Mouse (Mus musculus) liver, embryonic 12.5 days (tissue): ENCODE measurements around the gene Hspe1. TPM values are rescaled to one million over a fixed set of nuclear protein-coding genes. Genes with fewer than 3 reads are reported as not detected.

Experiments used
- ATAC-seq: fragments of 200-750 bp; cut with Nextera tagmentation; 2 replicates; pipeline ENCODE4 v1.8.0; 2017; ENCODE audit warnings: moderate number of reproducible peaks, mild to moderate bottlenecking, moderate library complexity
- H3K27ac ChIP-seq: fragments of 300-500 bp; sonication (generic); 2 replicates; pipeline ENCODE4 v1.5.1; 2016; ENCODE audit warnings: mild to moderate bottlenecking
- H3K27me3 ChIP-seq: fragments of 300-500 bp; sonication (generic); replicated peaks from 2 replicates; pipeline ENCODE4 v1.6.1; 2016; ENCODE audit warnings: mild to moderate bottlenecking, moderate library complexity
- H3K36me3 ChIP-seq: fragments of 300-500 bp; sonication (generic); 2 replicates; pipeline ENCODE4 v1.6.1; 2016; ENCODE audit warnings: mild to moderate bottlenecking, moderate library complexity
- H3K4me1 ChIP-seq: fragments of 300-500 bp; sonication (generic); 2 replicates; pipeline ENCODE4 v1.6.1; 2016
- H3K4me2 ChIP-seq: fragments of 300-500 bp; sonication (generic); 2 replicates; pipeline ENCODE4 v1.6.1; 2016; ENCODE audit warnings: mild to moderate bottlenecking, moderate library complexity
- H3K4me3 ChIP-seq: fragments of 300-500 bp; sonication (generic); 2 replicates; pipeline ENCODE4 v1.5.1; 2016; ENCODE audit warnings: mild to moderate bottlenecking, moderate library complexity
- H3K9ac ChIP-seq: fragments of 300-500 bp; sonication (generic); 2 replicates; pipeline ENCODE4 v1.6.1; 2016; ENCODE audit warnings: mild to moderate bottlenecking, moderate library complexity
- H3K9me3 ChIP-seq: fragments of 300-500 bp; sonication (generic); replicated peaks from 2 replicates; pipeline ENCODE4 v1.6.1; 2016; ENCODE audit warnings: mild to moderate bottlenecking, moderate library complexity
- WGBS: fragments of 180-500 bp; shearing (Covaris S2); methylation state at CpG from one replicate; pipeline ENCODE4 v1.1.7; 2016; ENCODE audit not compliant: insufficient replicate concordance; 5-methylcytosine and 5-hydroxymethylcytosine counted together
- polyA plus RNA-seq: library from polyadenylated mRNA; unstranded; fragments of >200 nt; fragmentation: Nextera tagmentation; extraction: Ambion mirVana; gene quantifications from 2 replicates; pipeline ENCODE4 v1.2.1, GENCODE M21; 2016

Gene Hspe1
- polyA plus RNA-seq, 1 experiment from 2014 or later, result 645 TPM

DNA sequence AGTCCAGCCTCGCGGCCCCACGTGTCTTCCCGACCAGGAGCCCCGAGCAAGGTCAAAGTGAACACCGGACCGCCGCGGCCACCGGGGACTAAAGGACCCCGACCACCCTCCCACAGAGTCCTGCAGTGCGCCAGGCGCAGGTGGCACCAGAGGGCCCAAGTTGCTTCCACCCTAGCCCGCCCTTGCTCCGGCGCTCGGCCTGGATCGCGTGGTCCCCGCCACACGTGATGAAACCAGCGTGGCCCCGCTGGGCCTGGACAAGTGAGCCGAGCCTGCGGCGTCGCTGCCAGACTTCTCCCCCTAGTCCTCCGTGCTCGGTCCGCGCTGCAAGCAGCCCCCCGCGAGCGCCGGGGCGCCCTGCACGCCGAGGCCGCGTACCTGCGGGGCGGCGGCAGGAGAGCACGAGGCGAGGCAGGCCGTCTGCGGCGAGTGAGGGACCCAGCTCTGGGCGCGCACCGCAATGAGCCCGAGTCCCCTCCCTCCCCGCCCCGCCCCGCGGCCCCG, 479 bp upstream of the Hspe1 start:
- peaks cover 66% of the 10 kb centered on the region for H3K36me3 ChIP-seq
- no peaks in the 10 kb centered on the region for H3K27me3 ChIP-seq
- peaks cover 72% of the 10 kb centered on the region for H3K4me1 ChIP-seq
- H3K9me3 ChIP-seq, result no peaks in the 10 kb centered on the region
- H3K4me2 ChIP-seq, result peak overlapping the region; percentile 94
- peak overlapping the region; percentile 96 for H3K4me3 ChIP-seq
- WGBS, result under 1% methylated on average over 49 of the region's 57 CpGs
- ATAC-seq, result peak; percentile 46
- peak overlapping the region; percentile 99 for H3K9ac ChIP-seq
- peak overlapping the region; percentile 97 for H3K27ac ChIP-seq

DNA sequence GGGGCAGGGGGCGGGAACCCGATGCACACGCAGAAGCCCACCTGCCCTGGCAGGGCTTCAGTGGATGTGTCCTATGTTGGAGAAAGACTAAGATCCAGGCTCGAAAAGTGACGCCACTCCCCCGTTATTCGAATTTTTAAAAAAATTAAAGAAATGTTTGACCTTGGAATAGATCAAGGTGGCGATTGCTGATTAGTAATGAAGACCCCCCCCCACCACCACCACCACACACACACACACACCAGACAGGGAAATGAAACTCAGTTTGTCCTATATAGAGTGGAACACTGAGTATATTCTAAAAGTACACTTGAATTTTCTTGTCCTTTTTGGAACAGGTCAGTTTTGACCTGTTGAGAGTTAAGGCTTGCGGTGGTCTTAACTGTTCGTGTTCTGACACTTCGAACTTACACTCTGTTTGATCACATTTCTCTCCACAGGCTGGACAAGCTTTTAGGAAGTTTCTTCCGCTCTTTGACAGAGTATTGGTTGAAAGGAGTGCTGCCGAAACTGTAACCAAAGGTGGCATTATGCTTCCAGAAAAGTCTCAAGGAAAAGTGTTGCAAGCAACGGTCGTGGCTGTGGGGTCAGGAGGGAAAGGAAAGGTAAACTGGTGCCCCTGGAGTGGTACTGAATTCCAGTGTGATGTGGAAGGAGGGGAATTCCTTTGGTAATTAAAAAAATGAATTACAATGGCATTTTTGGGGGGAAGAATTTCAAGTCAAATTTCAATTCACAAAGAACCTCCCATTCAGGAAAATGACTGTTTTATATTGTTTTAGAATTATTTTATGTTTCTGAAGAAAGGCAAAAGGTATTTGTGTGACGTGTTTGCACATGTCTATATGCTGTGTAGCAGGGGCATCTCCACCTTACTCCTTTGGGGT, 922 bp downstream of the Hspe1 start:
- Histone ChIP-seq H3K9ac (peak overlapping the region; percentile 99), H3K4me3 (peak overlapping the region; percentile 96), H3K4me1 (peaks cover 68% of the 10 kb centered on the region), H3K36me3 (peaks cover 64% of the 10 kb centered on the region), H3K27me3 (no peaks in the 10 kb centered on the region), H3K9me3 (no peaks in the 10 kb centered on the region), H3K27ac (peak overlapping the region; percentile 97), H3K4me2 (peak overlapping the region; percentile 94)
- ATAC-seq, result no peak
- 3% methylated on average over 16 of the region's 16 CpGs for WGBS

- Histone ChIP-seq H3K9ac (peak overlapping the region; percentile 99), H3K4me2 (peak overlapping the region; percentile 94), H3K27me3 (no peaks in the 10 kb centered on the region), H3K9me3 (no peaks in the 10 kb centered on the region), H3K27ac (peak overlapping the region; percentile 97), H3K36me3 (peaks cover 57% of the 10 kb centered on the region), H3K4me3 (peak overlapping the region; percentile 96), H3K4me1 (peaks cover 60% of the 10 kb centered on the region)
- WGBS, result 55% methylated on average over 5 of the region's 5 CpGs
- no peak for ATAC-seq
Observed at GRCm38 (mm10) chr1:55089498-55090064, 1.6 kb downstream of the Hspe1 start.

DNA sequence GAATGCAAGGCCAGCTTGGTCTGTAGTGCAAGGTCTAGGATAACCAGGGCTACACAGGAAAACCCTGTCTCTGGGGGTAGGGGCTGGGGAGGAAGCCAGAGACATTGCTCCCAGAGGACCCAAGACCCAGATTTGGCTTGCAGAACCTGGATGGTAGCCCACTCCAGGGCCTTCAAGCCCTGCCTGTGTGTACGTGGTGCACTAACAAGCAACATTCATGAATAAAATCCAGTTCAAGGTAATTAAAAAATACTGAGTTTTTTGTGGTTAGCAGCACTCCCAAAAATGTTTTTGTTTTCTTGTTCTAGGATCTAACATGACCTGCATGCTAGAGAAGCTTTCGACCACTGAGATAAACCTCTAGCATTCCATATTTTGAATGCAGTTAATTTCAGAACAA, 4.1 kb downstream of the Hspe1 start:
- ATAC-seq, result no peak
- no peak overlapping the region for H3K9ac ChIP-seq

DNA sequence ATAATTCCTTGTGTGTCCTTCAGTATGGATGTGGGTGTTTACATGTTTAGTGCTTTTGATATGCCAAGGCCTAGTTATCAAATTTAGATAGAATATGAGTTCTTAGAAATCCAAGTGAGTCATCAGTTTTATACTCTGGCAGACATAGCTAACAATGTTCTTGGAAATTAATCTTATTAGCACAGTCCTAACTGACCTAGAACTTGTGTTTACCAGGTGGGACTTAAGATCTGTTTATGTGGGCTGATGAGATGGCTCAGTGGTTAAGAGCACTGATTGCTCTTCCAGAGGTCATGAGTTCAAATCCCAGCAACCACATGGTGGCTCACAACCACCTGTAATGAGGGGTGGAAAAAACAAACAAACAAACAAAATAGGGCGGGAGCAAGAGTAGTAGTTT, 4.5 kb downstream of the Hspe1 start:
- 53% methylated on average over 1 of the region's 1 CpGs for WGBS
- Histone ChIP-seq H3K4me1 (peaks cover 36% of the 10 kb centered on the region), H3K4me3 (no peak overlapping the region), H3K36me3 (peaks cover 42% of the 10 kb centered on the region), H3K9ac (no peak overlapping the region), H3K27me3 (no peaks in the 10 kb centered on the region), H3K27ac (peak overlapping the region; percentile 9; the same call in 1 of the 2 replicates), H3K9me3 (no peaks in the 10 kb centered on the region), H3K4me2 (no peak overlapping the region)
- ATAC-seq, result no peak

More for the DNA sequence above, 4.1 kb downstream of the Hspe1 start:
- 72% methylated on average over 2 of the region's 2 CpGs for WGBS
- H3K4me1 ChIP-seq, result peaks cover 38% of the 10 kb centered on the region
- peak overlapping the region; percentile 28 for H3K27ac ChIP-seq
- H3K4me3 ChIP-seq, result no peak overlapping the region
- H3K36me3 ChIP-seq, result peaks cover 42% of the 10 kb centered on the region
- no peaks in the 10 kb centered on the region for H3K9me3 ChIP-seq
- no peak overlapping the region for H3K4me2 ChIP-seq
- no peaks in the 10 kb centered on the region for H3K27me3 ChIP-seq

GRCm38 (mm10) chr1:55106919-55107585, 19.1 kb downstream of the Hspe1 start:
- Histone ChIP-seq H3K4me3 (no peak overlapping the region), H3K36me3 (no peaks in the 10 kb centered on the region), H3K4me2 (peak overlapping the region; percentile 38), H3K27me3 (peaks cover 7% of the 10 kb centered on the region), H3K4me1 (peaks cover 17% of the 10 kb centered on the region), H3K9ac (no peak overlapping the region), H3K9me3 (no peaks in the 10 kb centered on the region), H3K27ac (no peak overlapping the region)
- ATAC-seq, result peak; percentile 89
- WGBS, result 51% methylated on average over 9 of the region's 9 CpGs

DNA sequence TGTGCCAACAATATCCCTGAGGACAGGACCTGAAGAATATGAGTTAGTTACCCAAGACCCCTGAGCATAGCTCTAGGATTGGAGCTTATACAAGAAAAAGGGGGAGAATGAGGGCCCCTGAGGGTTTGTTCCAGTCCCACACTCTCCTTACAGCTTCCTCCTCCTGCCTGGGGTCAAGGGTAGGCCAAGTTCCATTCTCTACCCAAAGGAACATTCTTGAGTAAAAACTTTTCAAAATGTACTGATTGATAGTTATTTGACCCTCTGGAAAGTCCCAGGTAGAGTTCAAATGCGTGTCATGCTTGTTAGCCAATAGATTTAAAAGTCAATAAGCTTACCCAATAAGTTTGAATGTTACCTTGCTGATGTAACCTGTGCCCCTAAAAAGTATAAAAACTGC, 19.7 kb downstream of the Hspe1 start:
- H3K4me2 ChIP-seq, result peak overlapping the region; percentile 38; the same call in 1 of the 2 replicates
- no peak for ATAC-seq
- no peak overlapping the region for H3K9ac ChIP-seq

GRCm38 (mm10) chr1:55108473-55108872, 20.5 kb downstream of the Hspe1 start:
- no peak overlapping the region for H3K27ac ChIP-seq
- H3K27me3 ChIP-seq, result peaks cover 6% of the 10 kb centered on the region
- H3K9ac ChIP-seq, result no peak overlapping the region
- H3K4me1 ChIP-seq, result peaks cover 17% of the 10 kb centered on the region
- 34% methylated on average over 2 of the region's 2 CpGs for WGBS
- H3K36me3 ChIP-seq, result no peaks in the 10 kb centered on the region
- no peak for ATAC-seq
- H3K4me2 ChIP-seq, result no peak overlapping the region
- H3K9me3 ChIP-seq, result no peaks in the 10 kb centered on the region
- no peak overlapping the region for H3K4me3 ChIP-seq

More for the DNA sequence above, 19.7 kb downstream of the Hspe1 start:
- peaks cover 7% of the 10 kb centered on the region for H3K27me3 ChIP-seq
- no peaks in the 10 kb centered on the region for H3K9me3 ChIP-seq
- no peak overlapping the region for H3K4me3 ChIP-seq
- peaks cover 17% of the 10 kb centered on the region for H3K4me1 ChIP-seq
- no peak overlapping the region for H3K27ac ChIP-seq
- no peaks in the 10 kb centered on the region for H3K36me3 ChIP-seq
- 82% methylated on average over 1 of the region's 1 CpGs for WGBS

GRCm38 (mm10) chr1:55109066-55109766, 21.3 kb downstream of the Hspe1 start:
- Histone ChIP-seq H3K9me3 (no peaks in the 10 kb centered on the region), H3K27me3 (no peaks in the 10 kb centered on the region; the same call in 1 of the 2 replicates), H3K27ac (no peak overlapping the region), H3K36me3 (no peaks in the 10 kb centered on the region), H3K4me2 (no peak overlapping the region), H3K4me1 (peaks cover 17% of the 10 kb centered on the region), H3K9ac (no peak overlapping the region), H3K4me3 (no peak overlapping the region)
- no peak for ATAC-seq
- 75% methylated on average over 4 of the region's 4 CpGs for WGBS

DNA sequence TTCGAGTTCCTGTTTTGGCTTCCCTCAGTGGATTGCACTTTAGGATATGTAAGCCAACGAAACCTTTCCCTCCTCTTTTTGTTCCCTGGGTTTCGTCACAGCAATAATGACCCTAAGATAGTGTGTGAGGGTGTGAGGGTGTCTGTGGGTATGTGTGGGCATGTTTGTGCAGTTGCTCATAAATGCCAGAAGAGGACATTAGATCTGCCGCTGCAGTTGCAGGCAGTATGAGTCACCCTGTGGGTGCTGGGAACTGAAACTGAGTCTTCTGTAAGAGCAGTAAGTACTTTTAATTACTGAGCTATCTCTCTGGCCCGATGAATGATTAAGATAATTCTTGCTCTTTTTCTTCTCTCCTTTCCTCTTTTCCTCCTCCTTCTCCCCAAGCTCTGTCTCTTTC, 35.1 kb downstream of the Hspe1 start:
- Histone ChIP-seq H3K9me3 (no peaks in the 10 kb centered on the region), H3K27ac (no peak overlapping the region), H3K9ac (no peak overlapping the region), H3K36me3 (no peaks in the 10 kb centered on the region), H3K27me3 (no peaks in the 10 kb centered on the region), H3K4me3 (no peak overlapping the region), H3K4me2 (no peak overlapping the region), H3K4me1 (no peaks in the 10 kb centered on the region)
- 67% methylated on average over 5 of the region's 5 CpGs for WGBS
- ATAC-seq, result no peak

- WGBS, result 73% methylated on average over 2 of the region's 2 CpGs
- Histone ChIP-seq H3K4me3 (no peak overlapping the region), H3K27me3 (no peaks in the 10 kb centered on the region), H3K4me1 (no peaks in the 10 kb centered on the region), H3K9me3 (no peaks in the 10 kb centered on the region), H3K4me2 (no peak overlapping the region), H3K36me3 (no peaks in the 10 kb centered on the region), H3K27ac (no peak overlapping the region), H3K9ac (no peak overlapping the region)
- ATAC-seq, result no peak
Observed at GRCm38 (mm10) chr1:55123561-55123960, 35.6 kb downstream of the Hspe1 start.
